Mouse (Mus musculus) NIH3T3 (cell line): ENCODE results near the gene Creld1.

Source experiments
- DNase-seq: peaks from one replicate; pipeline ENCODE4 v3.0.0-alpha.2; 2012; ENCODE audit warnings: low read depth

The Creld1 gene

GRCm38 (mm10) chr6:113469432-113469831 lies 13.7 kb upstream of the Creld1 start:
- DNase-seq, result peak; percentile 72

DNA sequence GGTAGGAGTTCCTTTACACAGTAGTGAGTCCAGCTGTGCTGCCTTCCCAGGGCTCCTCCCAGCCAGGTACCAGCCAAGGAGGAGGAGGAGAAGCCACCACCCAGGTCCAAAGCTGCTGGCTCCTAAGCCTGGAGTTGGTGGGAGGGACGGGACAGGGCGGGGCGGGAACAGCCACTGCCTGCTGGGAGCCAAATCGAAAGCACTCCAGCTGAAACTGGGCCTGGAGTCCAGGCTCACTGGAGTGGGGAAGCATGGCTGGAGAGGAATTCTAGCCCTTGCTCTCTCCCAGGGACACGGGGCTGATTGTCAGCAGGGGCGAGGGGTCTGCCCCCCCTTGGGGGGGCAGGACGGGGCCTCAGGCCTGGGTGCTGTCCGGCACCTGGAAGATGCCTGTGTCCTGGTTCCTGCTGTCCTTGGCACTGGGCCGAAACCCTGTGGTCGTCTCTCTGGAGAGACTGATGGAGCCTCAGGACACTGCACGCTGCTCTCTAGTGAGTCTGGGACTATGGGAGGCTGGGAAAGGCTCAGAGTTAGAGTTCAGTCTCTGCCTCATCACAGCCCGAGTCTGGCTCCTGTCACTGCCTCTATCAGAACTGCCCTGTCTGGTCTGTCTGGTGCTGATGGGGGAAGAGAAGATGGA lies 11.7 kb upstream of the Creld1 start, which contains the start of gene Il17rc:
Gene Il17rc (plus strand): TSS at position 131 of the 640 bp plus-strand sequence.
- DNase-seq, result peak; percentile 91

DNA sequence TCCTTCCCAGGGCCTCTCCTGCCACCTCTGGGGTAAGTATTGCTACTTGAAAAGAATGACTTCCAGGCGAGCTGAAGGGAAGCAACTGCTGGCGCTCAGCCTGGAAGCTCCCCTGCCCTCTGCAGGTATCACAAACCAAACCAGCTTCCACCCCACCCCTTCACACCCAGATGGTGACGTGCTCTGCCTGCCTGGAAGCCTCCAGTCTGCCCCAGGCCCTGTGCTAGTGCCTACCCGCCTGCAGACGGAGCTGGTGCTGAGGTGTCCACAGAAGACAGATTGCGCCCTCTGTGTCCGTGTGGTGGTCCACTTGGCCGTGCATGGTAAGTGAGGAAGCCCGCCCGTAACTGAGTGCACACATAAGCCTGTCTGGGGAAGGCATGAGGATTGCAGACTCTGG lies 11.0 kb upstream of the Creld1 start:
- peak; percentile 58 for DNase-seq

- DNase-seq, result no peak
Observed at GRCm38 (mm10) chr6:113473246-113473645, 9.9 kb upstream of the Creld1 start.

GRCm38 (mm10) chr6:113473715-113474114 lies 9.4 kb upstream of the Creld1 start:
- DNase-seq, result no peak

DNA sequence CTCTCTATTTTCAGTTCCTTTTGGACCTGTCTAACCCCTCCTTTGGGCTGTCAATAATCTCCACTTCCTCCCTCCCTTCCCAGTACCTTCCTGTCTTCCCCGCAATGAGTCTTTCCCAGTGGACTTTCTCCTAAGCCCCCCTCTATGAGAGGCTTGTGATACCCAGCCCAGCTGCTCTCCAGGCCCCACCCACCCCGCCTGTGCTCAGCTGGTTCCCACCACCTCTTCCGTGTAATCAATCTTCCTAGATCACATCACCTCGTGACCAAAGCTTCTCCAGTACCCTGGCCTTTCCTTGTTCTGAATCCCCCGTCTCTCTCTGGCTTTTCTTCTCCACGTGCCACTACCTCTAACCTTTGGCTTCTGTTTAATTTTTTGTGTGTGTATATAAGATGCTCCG lies 5.7 kb upstream of the Creld1 start:
- DNase-seq, result no peak

- no peak for DNase-seq
Observed at GRCm38 (mm10) chr6:113478906-113479305, 4.2 kb upstream of the Creld1 start.

DNA sequence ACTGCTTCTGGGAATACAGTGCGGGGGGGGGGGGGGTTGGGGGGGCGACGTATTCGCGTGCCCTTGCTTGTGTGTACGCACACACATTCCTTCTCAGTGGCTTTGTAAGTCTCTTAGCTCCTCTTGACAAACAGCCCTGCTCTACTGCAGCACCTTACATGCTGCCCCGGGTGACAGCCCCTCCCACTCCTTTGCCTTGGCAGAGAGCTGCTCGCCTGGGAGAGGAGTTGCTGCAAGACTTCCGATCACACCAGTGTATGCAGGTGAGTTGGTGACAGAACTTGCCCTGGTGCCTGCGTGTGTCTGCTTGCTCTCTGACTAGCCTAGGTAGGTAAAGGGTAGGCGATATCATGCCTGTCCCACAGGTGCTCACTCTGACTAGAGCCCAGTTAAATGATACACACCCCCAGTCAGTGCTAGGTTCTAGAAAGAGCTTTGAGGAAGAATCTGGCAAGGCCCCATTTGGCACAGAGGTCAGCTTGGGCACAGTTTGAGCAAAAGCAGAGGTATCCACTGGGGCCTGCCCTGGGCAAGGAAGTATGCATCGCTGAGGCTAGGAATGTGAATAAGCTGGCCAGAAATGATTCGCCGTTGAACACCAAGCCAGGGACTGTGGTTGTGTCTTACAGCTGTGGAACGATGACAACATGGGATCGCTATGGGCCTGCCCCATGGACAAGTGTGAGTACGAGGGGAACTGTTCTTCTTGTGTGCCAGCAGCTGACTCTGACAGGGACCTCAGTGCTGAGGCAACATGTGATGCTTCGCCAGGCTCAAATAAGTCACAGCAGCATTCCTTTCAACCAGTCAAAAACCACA lies 2.3 kb upstream of the Creld1 start:
- peak; percentile 84 for DNase-seq

DNA sequence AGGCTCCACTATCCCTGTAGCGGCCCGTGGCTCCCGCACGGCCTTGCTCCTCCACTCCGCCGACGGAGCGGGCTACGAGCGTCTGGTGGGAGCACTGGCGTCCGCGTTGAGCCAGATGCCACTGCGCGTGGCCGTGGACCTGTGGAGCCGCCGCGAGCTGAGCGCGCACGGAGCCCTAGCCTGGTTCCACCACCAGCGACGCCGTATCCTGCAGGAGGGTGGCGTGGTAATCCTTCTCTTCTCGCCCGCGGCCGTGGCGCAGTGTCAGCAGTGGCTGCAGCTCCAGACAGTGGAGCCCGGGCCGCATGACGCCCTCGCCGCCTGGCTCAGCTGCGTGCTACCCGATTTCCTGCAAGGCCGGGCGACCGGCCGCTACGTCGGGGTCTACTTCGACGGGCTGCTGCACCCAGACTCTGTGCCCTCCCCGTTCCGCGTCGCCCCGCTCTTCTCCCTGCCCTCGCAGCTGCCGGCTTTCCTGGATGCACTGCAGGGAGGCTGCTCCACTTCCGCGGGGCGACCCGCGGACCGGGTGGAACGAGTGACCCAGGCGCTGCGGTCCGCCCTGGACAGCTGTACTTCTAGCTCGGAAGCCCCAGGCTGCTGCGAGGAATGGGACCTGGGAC lies 509 bp upstream of the Creld1 start:
- DNase-seq, result no peak

DNA sequence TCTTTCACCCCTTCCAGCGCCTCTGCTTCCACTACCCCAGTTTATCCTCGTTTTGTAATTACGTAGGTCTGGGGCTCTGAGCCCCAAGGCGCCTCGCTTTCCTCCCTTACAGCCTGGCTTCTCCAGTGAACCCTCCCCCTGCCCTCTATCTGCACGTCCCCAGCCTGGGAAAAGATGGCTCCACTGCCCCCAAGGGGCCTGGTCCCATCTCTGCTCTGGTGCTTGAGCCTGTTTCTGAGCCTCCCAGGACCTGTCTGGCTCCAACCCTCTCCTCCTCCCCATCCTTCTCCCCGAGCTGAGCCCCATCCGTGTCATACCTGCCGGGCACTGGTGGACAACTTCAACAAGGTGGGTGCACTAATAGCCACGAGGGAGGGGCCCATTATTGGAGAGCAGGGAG lies 632 bp downstream of the Creld1 start:
- DNase-seq, result no peak

DNA sequence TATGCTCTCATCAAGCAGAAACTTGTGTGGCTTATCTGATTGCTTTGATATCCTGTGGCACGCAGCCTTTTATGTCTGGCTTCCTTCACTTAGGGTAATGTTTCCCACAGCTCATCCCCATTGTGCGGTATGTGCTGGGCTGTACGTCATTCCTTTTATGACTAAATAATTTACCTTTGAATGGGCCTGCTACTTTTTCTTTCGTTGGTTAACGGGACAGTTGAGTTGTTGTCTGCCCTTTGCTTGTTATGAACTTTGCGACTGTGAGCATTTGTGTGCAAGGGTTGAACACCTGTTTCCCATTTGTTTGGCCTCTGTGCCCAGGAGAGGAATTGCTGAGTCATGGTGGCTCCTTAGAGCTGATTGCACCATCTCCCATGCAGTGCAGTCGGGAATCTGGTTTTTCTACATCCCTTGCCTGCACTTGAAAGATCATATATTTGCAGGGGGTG lies 4.1 kb downstream of the Creld1 start:
- peak; percentile 93 for DNase-seq

DNA sequence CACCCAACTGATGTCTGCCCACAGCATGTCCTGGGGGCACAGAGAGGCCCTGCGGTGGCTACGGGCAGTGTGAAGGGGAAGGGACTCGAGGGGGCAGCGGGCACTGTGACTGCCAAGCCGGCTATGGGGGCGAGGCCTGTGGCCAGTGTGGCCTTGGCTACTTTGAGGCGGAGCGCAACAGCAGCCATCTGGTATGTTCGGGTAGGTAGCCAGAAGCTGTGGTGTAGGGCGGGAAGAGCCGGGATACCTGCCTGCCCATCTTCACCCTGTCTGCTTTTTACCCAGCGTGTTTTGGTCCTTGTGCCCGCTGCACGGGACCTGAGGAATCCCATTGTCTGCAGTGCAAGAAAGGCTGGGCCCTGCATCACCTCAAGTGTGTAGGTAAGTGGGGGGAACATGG lies 6.3 kb downstream of the Creld1 start:
- no peak for DNase-seq

- no peak for DNase-seq
Observed at GRCm38 (mm10) chr6:113492101-113492864, 9.2 kb downstream of the Creld1 start.

DNA sequence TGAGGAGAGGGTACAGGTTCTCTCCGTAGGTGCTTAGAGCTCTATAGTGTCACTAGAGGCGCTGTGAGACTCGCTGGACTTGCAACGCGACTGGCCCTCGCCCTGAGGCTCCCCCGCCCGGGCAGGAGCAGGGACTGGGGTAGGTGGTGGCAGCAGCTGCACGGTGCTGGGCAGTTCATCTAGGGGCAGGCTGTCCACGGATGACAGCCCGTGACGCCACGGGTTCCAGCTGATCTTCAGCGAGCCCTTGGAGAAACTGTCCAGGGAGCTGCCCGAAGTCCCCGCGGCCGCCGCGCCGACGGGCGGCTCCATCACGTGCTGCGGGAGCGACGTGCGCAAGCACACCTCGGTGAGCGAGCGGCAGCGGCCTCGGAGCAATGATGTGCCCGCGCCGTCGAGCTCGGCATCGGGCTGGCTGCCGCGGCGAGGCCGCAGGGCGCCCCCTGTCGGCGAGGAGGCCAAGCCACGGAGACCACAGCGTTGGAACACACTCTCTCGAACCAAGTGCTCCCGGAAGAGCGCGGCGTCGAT lies 11.2 kb downstream of the Creld1 start:
- DNase-seq, result no peak

DNA sequence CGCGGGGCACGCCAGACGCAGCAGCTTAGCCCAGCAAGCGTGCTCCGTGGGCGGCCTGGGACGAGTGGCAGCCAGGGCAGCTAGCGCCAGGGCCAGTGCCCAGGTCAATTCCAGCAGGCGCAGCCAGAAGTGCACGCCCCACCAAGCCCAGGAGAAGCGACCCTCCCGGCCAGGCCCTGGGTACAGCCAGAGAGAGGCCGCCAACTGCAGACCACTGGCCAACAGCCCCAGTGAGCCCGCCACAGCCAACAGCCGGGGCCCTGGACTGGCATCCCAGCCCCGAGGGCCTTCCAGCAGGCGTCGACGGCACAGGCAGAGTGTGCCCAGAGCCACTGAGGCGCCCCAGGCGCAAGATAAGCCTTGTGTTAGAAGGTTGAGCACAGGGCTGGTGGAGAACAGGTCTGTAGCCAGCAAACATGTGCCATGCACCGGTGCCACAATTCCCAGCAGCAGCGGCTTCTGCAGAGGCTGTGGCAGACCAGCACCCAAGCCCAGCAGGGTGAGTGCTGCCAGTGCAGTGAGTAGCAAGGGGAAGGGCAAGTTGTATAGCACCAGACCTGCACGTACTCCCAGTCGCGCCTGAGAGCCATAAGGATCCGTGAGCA lies 12.1 kb downstream of the Creld1 start:
- no peak for DNase-seq

- DNase-seq, result no peak
Observed at GRCm38 (mm10) chr6:113499346-113499745, 16.2 kb downstream of the Creld1 start.

DNA sequence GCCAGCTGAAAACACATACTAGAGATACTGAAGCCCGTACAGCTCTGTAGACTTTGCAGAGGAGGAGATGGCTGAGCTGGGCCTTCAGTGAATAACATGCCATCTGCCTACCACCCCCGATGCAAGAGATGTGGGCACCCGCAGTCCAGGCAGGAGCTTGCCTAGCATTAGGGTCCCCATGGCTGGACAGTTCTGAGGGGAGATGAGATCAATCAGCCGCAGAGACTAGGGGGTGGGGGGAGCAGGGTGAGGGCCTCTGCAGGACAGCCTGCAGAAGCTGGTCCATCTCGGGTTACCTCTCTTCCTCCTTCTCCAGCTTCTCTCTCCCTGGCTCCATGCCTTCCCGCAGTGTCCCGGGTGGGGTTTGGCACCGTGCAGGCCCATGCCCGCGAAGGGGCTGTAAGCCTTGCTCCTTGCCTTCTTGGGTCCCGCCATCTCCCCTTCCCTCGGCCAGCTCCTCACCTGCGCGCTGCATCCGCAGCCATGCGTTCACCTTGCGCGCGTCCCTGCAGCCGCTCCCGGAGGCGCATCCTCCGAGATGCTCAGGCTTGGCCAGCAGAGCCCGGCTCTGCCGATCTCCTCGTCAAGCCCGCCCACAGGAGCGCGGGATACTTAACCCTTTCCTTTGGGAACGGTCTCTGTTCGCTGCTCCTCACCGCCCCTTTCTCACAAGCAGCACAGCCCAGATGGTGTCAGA lies 18.4 kb downstream of the Creld1 start, which contains the start of gene Prrt3:
Gene Prrt3 (minus strand): TSS at position 544 of the 697 bp plus-strand sequence.
- no peak for DNase-seq

GRCm38 (mm10) chr6:113502801-113503200 lies 19.7 kb downstream of the Creld1 start:
- no peak for DNase-seq

DNA sequence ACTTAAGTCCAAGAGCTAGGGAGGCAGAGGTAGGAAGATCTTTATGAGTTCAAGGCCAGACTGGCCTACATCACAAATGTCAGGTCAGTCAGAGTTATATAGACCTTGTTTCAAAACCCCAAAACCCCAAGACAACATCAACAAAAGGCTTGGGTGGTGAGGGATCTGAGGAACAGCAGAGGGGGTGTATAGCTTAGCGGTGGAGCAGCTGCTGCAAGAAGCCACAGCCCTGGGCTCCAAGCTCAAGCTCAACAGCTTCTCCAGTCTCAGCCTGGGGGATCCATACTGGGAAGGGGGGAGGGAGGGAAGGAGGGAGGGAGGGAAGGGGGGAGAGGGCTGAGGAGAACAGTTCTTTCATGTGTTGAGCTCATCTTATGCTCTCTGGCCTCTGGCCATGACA lies 22.6 kb downstream of the Creld1 start:
- DNase-seq, result no peak

DNA sequence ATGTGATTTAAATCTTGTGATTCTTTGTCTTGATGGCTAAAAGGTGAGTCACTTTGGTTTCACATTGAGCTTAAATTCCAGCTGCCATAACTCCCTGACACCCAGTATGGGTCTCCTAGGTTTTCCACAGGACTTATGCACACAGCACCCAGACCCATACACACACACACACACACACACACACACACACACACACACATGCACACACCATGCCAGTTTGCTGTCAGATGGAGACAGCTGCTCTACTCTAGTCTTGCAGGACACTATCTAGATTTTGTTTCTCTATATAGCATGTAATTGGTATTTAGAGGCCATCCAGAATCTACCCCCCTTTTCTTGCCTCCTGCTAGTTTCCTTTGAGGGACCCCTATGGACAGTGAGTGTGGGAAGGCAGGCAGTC lies 24.0 kb downstream of the Creld1 start:
- no peak for DNase-seq
